Mouse (Mus musculus) hindbrain, embryonic 11.5 days (tissue): ENCODE results near the gene Pnkd. TPM values are rescaled to one million over a fixed set of nuclear protein-coding genes. Genes with fewer than 3 reads are reported as not detected.

Source experiments
- ATAC-seq: fragments of 200-750 bp; cut with Nextera tagmentation; 2 replicates; pipeline ENCODE4 v1.8.0; 2017; ENCODE audit warnings: mild to moderate bottlenecking, moderate TSS enrichment, moderate library complexity; ENCODE audit not compliant: low FRiP score
- DNase-seq: peaks from one replicate; pipeline ENCODE4 v3.0.0-alpha.2; 2015; ENCODE audit warnings: low spot score
- H3K27ac ChIP-seq: fragments of 300-500 bp; sonication (generic); 2 replicates; pipeline ENCODE4 v1.5.1; 2014; ENCODE audit warnings: mild to moderate bottlenecking, low read depth, low read length
- H3K27me3 ChIP-seq: fragments of 300-500 bp; sonication (generic); 2 replicates; pipeline ENCODE4 v1.6.1; 2014; ENCODE audit warnings: mild to moderate bottlenecking, low read length, moderate library complexity, mixed read lengths; ENCODE audit not compliant: control insufficient read depth, insufficient read depth
- H3K36me3 ChIP-seq: fragments of 300-500 bp; sonication (generic); 2 replicates; pipeline ENCODE4 v1.6.1; 2014; ENCODE audit warnings: mild to moderate bottlenecking, low read length, moderate library complexity, mixed read lengths; ENCODE audit not compliant: control insufficient read depth, insufficient read depth
- H3K4me1 ChIP-seq: fragments of 300-500 bp; sonication (generic); replicated peaks from 2 replicates; pipeline ENCODE4 v1.6.1; 2014; ENCODE audit warnings: low read length, mixed read lengths; ENCODE audit not compliant: control insufficient read depth, insufficient read depth
- H3K4me2 ChIP-seq: fragments of 300-500 bp; sonication (generic); replicated peaks from 2 replicates; pipeline ENCODE4 v1.6.1; 2014; ENCODE audit warnings: mild to moderate bottlenecking, low read depth, low read length
- H3K4me3 ChIP-seq: fragments of 300-500 bp; sonication (generic); 2 replicates; pipeline ENCODE4 v1.5.1; 2014; ENCODE audit warnings: low read depth, low read length
- H3K9ac ChIP-seq: fragments of 300-500 bp; sonication (generic); 2 replicates; pipeline ENCODE4 v1.6.1; 2014; ENCODE audit warnings: low read depth, low read length
- H3K9me3 ChIP-seq: fragments of 300-500 bp; sonication (generic); 2 replicates; pipeline ENCODE4 v1.6.1; 2016; ENCODE audit warnings: low read length; ENCODE audit not compliant: control insufficient read depth
- WGBS: fragments of 180-500 bp; shearing (Covaris S2); extraction: QIAGEN DNeasy Blood & Tissue Kit; methylation state at CpG from one replicate; pipeline ENCODE4 v1.1.7; 2014; 5-methylcytosine and 5-hydroxymethylcytosine counted together
- polyA plus RNA-seq: library from polyadenylated mRNA; unstranded; fragments of >200 nt; fragmentation: Nextera tagmentation; extraction: Ambion mirVana; gene quantifications from 2 replicates; pipeline ENCODE4 v1.2.1, GENCODE M21; 2014

Gene Pnkd
- polyA plus RNA-seq, 1 experiment from 2014 or later = 85.4 TPM

GRCm38 (mm10) chr1:74240832-74241231 is 43.9 kb upstream of the Pnkd start:
- no peak overlapping the region for H3K4me3 ChIP-seq
- no peak for ATAC-seq
- WGBS = 92% methylated on average over 4 of the region's 4 CpGs
- no peaks in the 10 kb centered on the region; the same call in 1 of the 2 replicates for H3K4me1 ChIP-seq
- H3K36me3 ChIP-seq = no peaks in the 10 kb centered on the region
- H3K27ac ChIP-seq = no peak overlapping the region
- no peak for DNase-seq
- no peaks in the 10 kb centered on the region for H3K27me3 ChIP-seq
- H3K9ac ChIP-seq = no peak overlapping the region
- no peak overlapping the region for H3K4me2 ChIP-seq
- H3K9me3 ChIP-seq = no peaks in the 10 kb centered on the region

- Histone ChIP-seq H3K27me3 (no peaks in the 10 kb centered on the region), H3K36me3 (no peaks in the 10 kb centered on the region), H3K9me3 (no peaks in the 10 kb centered on the region), H3K4me2 (no peak overlapping the region), H3K27ac (no peak overlapping the region), H3K4me1 (no peaks in the 10 kb centered on the region), H3K4me3 (no peak overlapping the region), H3K9ac (no peak overlapping the region)
- DNase-seq (no peak), ATAC-seq (no peak)
- WGBS = 87% methylated on average over 2 of the region's 2 CpGs
Measured at GRCm38 (mm10) chr1:74245525-74245924, 39.2 kb upstream of the Pnkd start.

- DNase-seq = no peak
- no peak overlapping the region for H3K9ac ChIP-seq
- peaks cover 8% of the 10 kb centered on the region for H3K36me3 ChIP-seq
- no peak overlapping the region for H3K4me3 ChIP-seq
- no peaks in the 10 kb centered on the region for H3K9me3 ChIP-seq
- no peak overlapping the region for H3K4me2 ChIP-seq
- no peak for ATAC-seq
- H3K4me1 ChIP-seq = no peaks in the 10 kb centered on the region
- no peak overlapping the region for H3K27ac ChIP-seq
- H3K27me3 ChIP-seq = no peaks in the 10 kb centered on the region
- 83% methylated on average over 1 of the region's 1 CpGs for WGBS
Measured at GRCm38 (mm10) chr1:74248799-74249198, 35.9 kb upstream of the Pnkd start.

GRCm38 (mm10) chr1:74249331-74249980 is 35.3 kb upstream of the Pnkd start:
- H3K36me3 ChIP-seq = peaks cover 8% of the 10 kb centered on the region
- no peak overlapping the region for H3K9ac ChIP-seq
- H3K9me3 ChIP-seq = no peaks in the 10 kb centered on the region
- no peak overlapping the region for H3K4me3 ChIP-seq
- H3K27ac ChIP-seq = no peak overlapping the region
- WGBS = 87% methylated on average over 5 of the region's 5 CpGs
- ATAC-seq (no peak), DNase-seq (no peak)
- H3K4me1 ChIP-seq = no peaks in the 10 kb centered on the region
- no peaks in the 10 kb centered on the region for H3K27me3 ChIP-seq
- H3K4me2 ChIP-seq = no peak overlapping the region

- Histone ChIP-seq H3K36me3 (peaks cover 8% of the 10 kb centered on the region), H3K27ac (no peak overlapping the region), H3K9me3 (no peaks in the 10 kb centered on the region), H3K27me3 (no peaks in the 10 kb centered on the region), H3K4me1 (no peaks in the 10 kb centered on the region), H3K4me3 (no peak overlapping the region), H3K4me2 (no peak overlapping the region), H3K9ac (no peak overlapping the region)
- 91% methylated on average over 4 of the region's 4 CpGs for WGBS
- no peak for ATAC-seq
- no peak for DNase-seq
Measured at GRCm38 (mm10) chr1:74250096-74250495, 34.6 kb upstream of the Pnkd start.

GRCm38 (mm10) chr1:74255704-74256345 is 28.9 kb upstream of the Pnkd start:
- H3K9me3 ChIP-seq = no peaks in the 10 kb centered on the region
- H3K4me3 ChIP-seq = no peak overlapping the region
- no peaks in the 10 kb centered on the region for H3K4me1 ChIP-seq
- H3K36me3 ChIP-seq = peaks cover 10% of the 10 kb centered on the region
- no peak for DNase-seq
- no peak for ATAC-seq
- H3K4me2 ChIP-seq = no peak overlapping the region
- no peak overlapping the region for H3K9ac ChIP-seq
- H3K27me3 ChIP-seq = no peaks in the 10 kb centered on the region
- no peak overlapping the region for H3K27ac ChIP-seq
- 96% methylated on average over 8 of the region's 8 CpGs for WGBS

GRCm38 (mm10) chr1:74256782-74257181 is 27.9 kb upstream of the Pnkd start:
- Histone ChIP-seq H3K4me1 (no peaks in the 10 kb centered on the region), H3K27ac (no peak overlapping the region), H3K27me3 (no peaks in the 10 kb centered on the region), H3K9ac (no peak overlapping the region), H3K9me3 (no peaks in the 10 kb centered on the region), H3K4me3 (no peak overlapping the region), H3K36me3 (peaks cover 5% of the 10 kb centered on the region), H3K4me2 (no peak overlapping the region)
- DNase-seq (no peak), ATAC-seq (no peak)
- 79% methylated on average over 4 of the region's 4 CpGs for WGBS

GRCm38 (mm10) chr1:74262510-74262909 is 22.2 kb upstream of the Pnkd start:
- no peak for ATAC-seq
- WGBS = 96% methylated on average over 6 of the region's 6 CpGs
- H3K4me1 ChIP-seq = no peaks in the 10 kb centered on the region
- peaks cover 15% of the 10 kb centered on the region for H3K36me3 ChIP-seq
- H3K9ac ChIP-seq = no peak overlapping the region
- no peak overlapping the region for H3K27ac ChIP-seq
- no peaks in the 10 kb centered on the region for H3K9me3 ChIP-seq
- no peak overlapping the region for H3K4me2 ChIP-seq
- no peak overlapping the region for H3K4me3 ChIP-seq
- DNase-seq = no peak
- no peaks in the 10 kb centered on the region for H3K27me3 ChIP-seq

GRCm38 (mm10) chr1:74268750-74269149 is 16.0 kb upstream of the Pnkd start:
- Histone ChIP-seq H3K4me3 (no peak overlapping the region), H3K27ac (no peak overlapping the region), H3K9me3 (no peaks in the 10 kb centered on the region), H3K9ac (no peak overlapping the region), H3K27me3 (no peaks in the 10 kb centered on the region), H3K4me2 (no peak overlapping the region), H3K36me3 (peaks cover 7% of the 10 kb centered on the region; the same call in 1 of the 2 replicates), H3K4me1 (no peaks in the 10 kb centered on the region)
- no peak for ATAC-seq
- 89% methylated on average over 8 of the region's 8 CpGs for WGBS
- DNase-seq = no peak
